Mouse (Mus musculus): Measurements from ENCODE around the gene Smarcd3.
"Not testable (repeated sequence)": the region's sequence is repeated elsewhere in the genome, so short reads cannot be mapped to it uniquely, and the experiment has no call there.

The Smarcd3 gene

GRCm38 (mm10) chr5:24596519-24597171 is 27.6 kb downstream of the Smarcd3 start:
- DNase-seq, result peak; percentile 68

GRCm38 (mm10) chr5:24595786-24596380 is 28.3 kb downstream of the Smarcd3 start:
- no peak for DNase-seq

- no peak for DNase-seq
These were observed 28.9 kb downstream of the Smarcd3 start for GRCm38 (mm10) chr5:24595261-24595660.

GRCm38 (mm10) chr5:24594346-24594745 is 29.9 kb downstream of the Smarcd3 start:
- DNase-seq, result no peak

GRCm38 (mm10) chr5:24593928-24594327 is 30.3 kb downstream of the Smarcd3 start:
- no peak for DNase-seq

- DNase-seq, result no peak
These were observed 31.0 kb downstream of the Smarcd3 start for GRCm38 (mm10) chr5:24593230-24593629.

- DNase-seq, result no peak
These were observed 31.6 kb downstream of the Smarcd3 start for GRCm38 (mm10) chr5:24592471-24593160.

- DNase-seq, result no peak
These were observed 32.3 kb downstream of the Smarcd3 start for GRCm38 (mm10) chr5:24591796-24592470.

- no peak for DNase-seq
These were observed 32.9 kb downstream of the Smarcd3 start for GRCm38 (mm10) chr5:24591268-24591721.

GRCm38 (mm10) chr5:24589511-24590500 is 34.4 kb downstream of the Smarcd3 start:
- no peak for DNase-seq

- DNase-seq, result no peak
These were observed 37.0 kb downstream of the Smarcd3 start for GRCm38 (mm10) chr5:24587200-24587577.

GRCm38 (mm10) chr5:24586547-24587199 is 37.5 kb downstream of the Smarcd3 start, which contains the start of gene Chpf2:
Chpf2 (plus strand) TSS chr5:24586741.
- DNase-seq, result peak; percentile 89

GRCm38 (mm10) chr5:24586106-24586505 is 38.1 kb downstream of the Smarcd3 start:
- no peak for DNase-seq

GRCm38 (mm10) chr5:24578109-24578963 is 45.9 kb downstream of the Smarcd3 start:
- no peak for DNase-seq

GRCm38 (mm10) chr5:24577183-24577929 is 46.9 kb downstream of the Smarcd3 start, which contains the start of gene Abcf2:
Abcf2 (minus strand) TSS chr5:24577467.
- DNase-seq, result peak; percentile 100

- no peak for DNase-seq
These were observed 47.4 kb downstream of the Smarcd3 start for GRCm38 (mm10) chr5:24576801-24577182.

- DNase-seq, result no peak
These were observed 48.3 kb downstream of the Smarcd3 start for GRCm38 (mm10) chr5:24575948-24576347.

- DNase-seq, result no peak
These were observed 67.5 kb downstream of the Smarcd3 start, which contains the start of gene 4931409K22Rik for GRCm38 (mm10) chr5:24556709-24557108. 4931409K22Rik (minus strand) TSS chr5:24556809.

GRCm38 (mm10) chr5:24555335-24555734 is 68.9 kb downstream of the Smarcd3 start:
- DNase-seq, result not testable (repeated sequence)
